Mouse (Mus musculus): ENCODE measurements at regions not wholly inside any gene's neighbourhood (a gene's known extent, or its start where the extent isn't known, plus 50 kb on each side); places are given as distances from the start of the nearest gene placed in this dataset.

DNA sequence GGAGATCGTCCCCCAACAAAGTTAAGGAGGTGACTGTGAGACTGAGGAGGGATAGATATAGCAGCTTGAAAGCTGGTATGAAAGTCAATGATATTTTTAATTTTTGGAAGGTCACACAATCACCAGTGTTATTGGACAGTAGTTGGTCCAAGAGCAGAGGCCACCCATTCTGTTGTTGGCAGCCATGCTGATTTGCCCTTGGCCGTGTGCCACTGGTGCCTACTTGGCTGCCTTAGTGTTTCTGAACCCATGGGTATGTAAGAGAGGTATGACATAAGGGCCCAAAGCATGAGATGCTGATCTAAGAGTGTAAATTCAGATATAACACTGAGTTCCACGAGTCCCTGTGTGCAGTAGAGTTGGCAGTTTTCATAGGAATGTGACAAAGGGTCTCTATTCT lies 153.7 kb downstream of the Pax1 start:
- TF ChIP-seq CTCF (IDR thresholded peaks at IDR 0.05; ENCODE audit: low read depth) = no peak
- no peak for TF ChIP-seq EP300 (IDR thresholded peaks at IDR 0.05; ENCODE audit: low read depth)
- no peak overlapping the region for H3K4me2 ChIP-seq (ENCODE audit: low read depth)
- no peak overlapping the region for H3K27ac ChIP-seq
- DNase-seq (ENCODE audit: low read depth in 3 of 3, low spot score in 3 of 3) (no peak), ATAC-seq (ENCODE audit: insufficient read depth) (no peak)
- H3K9ac ChIP-seq (replicated peaks) = no peak overlapping the region
- no peaks in the 10 kb centered on the region for H3K36me3 ChIP-seq (replicated peaks; ENCODE audit: control insufficient read depth, insufficient read depth, low read depth)
- 41% methylated on average over 3 of the region's 3 CpGs for WGBS (ENCODE audit: insufficient replicate concordance)
- no peaks in the 10 kb centered on the region for H3K9me3 ChIP-seq (ENCODE audit: control insufficient read depth, low read length)
- H3K27me3 ChIP-seq (ENCODE audit: control insufficient read depth, insufficient read depth, low read length) = no peaks in the 10 kb centered on the region
- no peaks in the 10 kb centered on the region for H3K4me1 ChIP-seq (replicated peaks; ENCODE audit: control insufficient read depth in 2 of 2, insufficient read depth in 2 of 2, low read length in 1 of 2)
- no peak overlapping the region for H3K4me3 ChIP-seq (ENCODE audit: insufficient read depth in 1 of 2, low read depth in 2 of 2, low read length in 2 of 2)

DNA sequence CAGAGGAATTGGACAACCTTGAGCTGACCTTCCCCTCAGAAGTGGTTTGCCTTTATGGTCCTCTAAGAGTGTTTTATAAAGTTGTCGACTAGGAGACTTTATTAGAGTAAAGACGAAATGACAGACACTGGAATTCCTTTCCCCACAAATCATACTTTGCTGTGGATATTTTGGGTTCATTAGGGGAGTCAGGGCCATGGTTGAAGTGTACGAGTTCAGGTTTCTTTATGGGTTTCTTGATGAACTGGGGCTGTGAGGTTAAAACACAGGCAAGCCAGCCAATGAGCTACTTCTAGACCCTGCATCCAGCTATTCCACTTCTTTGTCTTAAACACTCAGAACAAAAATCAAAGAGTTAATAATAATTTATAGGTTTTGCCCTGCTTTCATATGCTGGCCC lies 153.0 kb downstream of the Pax1 start:
- 44% methylated on average over 3 of the region's 3 CpGs for WGBS (ENCODE audit: insufficient replicate concordance)
- Histone ChIP-seq H3K36me3 (replicated peaks; ENCODE audit: control insufficient read depth, insufficient read depth, low read depth) (no peaks in the 10 kb centered on the region), H3K9ac (replicated peaks) (no peak overlapping the region), H3K4me1 (replicated peaks; ENCODE audit: control insufficient read depth in 2 of 2, insufficient read depth in 2 of 2, low read length in 1 of 2) (no peaks in the 10 kb centered on the region), H3K27me3 (ENCODE audit: control insufficient read depth, insufficient read depth, low read length) (no peaks in the 10 kb centered on the region), H3K9me3 (ENCODE audit: control insufficient read depth, low read length) (no peaks in the 10 kb centered on the region), H3K4me2 (ENCODE audit: low read depth) (no peak overlapping the region), H3K4me3 (ENCODE audit: insufficient read depth in 1 of 2, low read depth in 2 of 2, low read length in 2 of 2) (no peak overlapping the region), H3K27ac (no peak overlapping the region)
- TF ChIP-seq CTCF (IDR thresholded peaks at IDR 0.05; ENCODE audit: low read depth) (no peak), EP300 (IDR thresholded peaks at IDR 0.05; ENCODE audit: low read depth) (no peak)
- DNase-seq (ENCODE audit: low read depth in 3 of 3, low spot score in 3 of 3) (no peak), ATAC-seq (ENCODE audit: insufficient read depth) (no peak)

DNA sequence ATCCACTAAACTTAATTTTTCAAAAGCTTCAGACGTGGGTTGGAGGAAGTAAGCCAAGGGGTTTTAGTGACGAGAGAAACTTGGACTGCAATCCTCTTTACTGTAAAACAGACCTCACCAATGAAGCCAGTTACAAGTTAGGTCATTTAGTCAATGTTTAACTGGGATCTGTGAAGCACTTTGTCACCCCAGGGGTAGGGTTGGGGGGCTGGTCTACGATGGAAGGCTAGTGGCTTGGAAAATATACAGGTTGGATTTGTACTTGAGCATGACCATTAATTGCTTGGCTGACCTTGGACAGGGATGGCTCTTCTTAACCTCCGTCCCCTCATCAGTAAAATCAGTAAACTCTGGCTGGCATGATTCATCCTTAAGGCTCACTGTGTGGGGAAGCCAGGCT lies 142.2 kb downstream of the Pax1 start:
- TF ChIP-seq CTCF (IDR thresholded peaks at IDR 0.05; ENCODE audit: low read depth) = no peak
- TF ChIP-seq EP300 (IDR thresholded peaks at IDR 0.05; ENCODE audit: low read depth) = no peak
- Histone ChIP-seq H3K27ac (no peak overlapping the region), H3K4me2 (ENCODE audit: low read depth) (no peak overlapping the region), H3K27me3 (ENCODE audit: control insufficient read depth, insufficient read depth, low read length) (no peaks in the 10 kb centered on the region), H3K4me3 (ENCODE audit: insufficient read depth in 1 of 2, low read depth in 2 of 2, low read length in 2 of 2) (no peak overlapping the region), H3K4me1 (replicated peaks; ENCODE audit: control insufficient read depth in 2 of 2, insufficient read depth in 2 of 2, low read length in 1 of 2) (no peaks in the 10 kb centered on the region), H3K9me3 (ENCODE audit: control insufficient read depth, low read length) (no peaks in the 10 kb centered on the region), H3K9ac (replicated peaks) (no peak overlapping the region), H3K36me3 (replicated peaks; ENCODE audit: control insufficient read depth, insufficient read depth, low read depth) (no peaks in the 10 kb centered on the region)
- ATAC-seq (ENCODE audit: insufficient read depth) (no peak), DNase-seq (ENCODE audit: low read depth in 3 of 3, low spot score in 3 of 3) (no peak)
- WGBS (ENCODE audit: insufficient replicate concordance) = 50% methylated on average over 4 of the region's 4 CpGs

DNA sequence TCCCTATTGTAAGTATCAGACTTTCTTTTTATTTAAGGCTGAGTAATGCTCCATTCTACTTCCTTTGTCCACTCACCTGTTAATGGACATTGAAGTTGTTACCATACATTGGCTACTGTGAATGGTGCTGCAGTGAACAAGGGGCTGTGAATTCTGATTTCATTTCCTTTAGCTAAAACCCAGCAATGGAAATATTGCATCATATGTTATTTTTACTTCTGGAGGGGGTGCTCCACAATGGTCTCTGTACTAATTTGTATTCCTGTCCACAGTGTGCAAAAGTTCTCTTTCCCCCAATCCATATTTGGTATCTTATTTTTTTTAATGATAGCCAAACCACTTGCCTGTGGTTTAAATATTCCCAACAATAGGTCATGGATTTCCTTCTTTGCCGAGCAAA lies 137.0 kb downstream of the Pax1 start:
- H3K4me2 ChIP-seq (ENCODE audit: low read depth) = no peak overlapping the region
- ATAC-seq (ENCODE audit: insufficient read depth) (no peak), DNase-seq (ENCODE audit: low read depth in 3 of 3, low spot score in 3 of 3) (no peak)
- no peaks in the 10 kb centered on the region for H3K4me1 ChIP-seq (replicated peaks; ENCODE audit: control insufficient read depth in 2 of 2, insufficient read depth in 2 of 2, low read length in 1 of 2)
- H3K36me3 ChIP-seq (replicated peaks; ENCODE audit: control insufficient read depth, insufficient read depth, low read depth) = no peaks in the 10 kb centered on the region
- 65% methylated on average over 1 of the region's 1 CpGs for WGBS (ENCODE audit: insufficient replicate concordance)
- no peak overlapping the region for H3K27ac ChIP-seq
- no peaks in the 10 kb centered on the region for H3K9me3 ChIP-seq (ENCODE audit: control insufficient read depth, low read length)
- H3K9ac ChIP-seq (replicated peaks) = no peak overlapping the region
- no peak overlapping the region for H3K4me3 ChIP-seq (ENCODE audit: insufficient read depth in 1 of 2, low read depth in 2 of 2, low read length in 2 of 2)
- TF ChIP-seq CTCF (IDR thresholded peaks at IDR 0.05; ENCODE audit: low read depth) (no peak), EP300 (IDR thresholded peaks at IDR 0.05; ENCODE audit: low read depth) (no peak)
- H3K27me3 ChIP-seq (ENCODE audit: control insufficient read depth, insufficient read depth, low read length) = no peaks in the 10 kb centered on the region

DNA sequence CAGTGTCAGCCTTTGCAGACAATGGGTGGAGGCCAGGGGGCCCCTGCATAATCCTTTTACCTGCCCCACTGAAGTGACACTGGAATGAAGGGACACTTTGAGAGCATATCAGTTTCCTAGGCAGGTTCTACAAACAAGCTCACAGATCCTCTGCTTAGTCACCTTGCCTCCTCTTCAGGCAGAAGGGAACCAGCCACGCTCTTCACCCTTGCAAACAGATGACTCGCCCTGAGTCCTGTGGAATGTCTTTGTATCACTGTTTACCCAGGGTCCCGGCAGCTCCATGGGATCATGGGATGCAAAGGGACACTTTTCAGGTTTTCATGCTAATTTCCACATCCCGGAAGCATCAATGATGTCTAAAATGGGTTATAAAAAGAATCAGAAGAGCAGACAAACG lies 94.2 kb downstream of the Pax1 start:
- H3K4me1 ChIP-seq (replicated peaks; ENCODE audit: control insufficient read depth in 2 of 2, insufficient read depth in 2 of 2, low read length in 1 of 2) = no peaks in the 10 kb centered on the region
- H3K4me2 ChIP-seq (ENCODE audit: low read depth) = no peak overlapping the region
- no peak overlapping the region for H3K4me3 ChIP-seq (ENCODE audit: insufficient read depth in 1 of 2, low read depth in 2 of 2, low read length in 2 of 2)
- no peak for TF ChIP-seq EP300 (IDR thresholded peaks at IDR 0.05; ENCODE audit: low read depth)
- TF ChIP-seq CTCF (IDR thresholded peaks at IDR 0.05; ENCODE audit: low read depth) = no peak
- H3K9me3 ChIP-seq (ENCODE audit: control insufficient read depth, low read length) = no peaks in the 10 kb centered on the region
- H3K9ac ChIP-seq (replicated peaks) = no peak overlapping the region
- ATAC-seq (ENCODE audit: insufficient read depth) = no peak
- 33% methylated on average over 5 of the region's 5 CpGs for WGBS (ENCODE audit: insufficient replicate concordance)
- H3K36me3 ChIP-seq (replicated peaks; ENCODE audit: control insufficient read depth, insufficient read depth, low read depth) = no peaks in the 10 kb centered on the region
- H3K27ac ChIP-seq = no peak overlapping the region
- DNase-seq (ENCODE audit: low read depth in 3 of 3, low spot score in 3 of 3) = no peak
- no peaks in the 10 kb centered on the region for H3K27me3 ChIP-seq (ENCODE audit: control insufficient read depth, insufficient read depth, low read length)

All from liver, embryonic 14.5 days (tissue).